Mouse (Mus musculus): ENCODE data around the gene Higd1a. TPM values are rescaled to one million over a fixed set of nuclear protein-coding genes. Genes with fewer than 3 reads are reported as not detected.

Gene Higd1a
- polyA plus RNA-seq, 1 experiment from 2014 or later: 157 TPM

DNA sequence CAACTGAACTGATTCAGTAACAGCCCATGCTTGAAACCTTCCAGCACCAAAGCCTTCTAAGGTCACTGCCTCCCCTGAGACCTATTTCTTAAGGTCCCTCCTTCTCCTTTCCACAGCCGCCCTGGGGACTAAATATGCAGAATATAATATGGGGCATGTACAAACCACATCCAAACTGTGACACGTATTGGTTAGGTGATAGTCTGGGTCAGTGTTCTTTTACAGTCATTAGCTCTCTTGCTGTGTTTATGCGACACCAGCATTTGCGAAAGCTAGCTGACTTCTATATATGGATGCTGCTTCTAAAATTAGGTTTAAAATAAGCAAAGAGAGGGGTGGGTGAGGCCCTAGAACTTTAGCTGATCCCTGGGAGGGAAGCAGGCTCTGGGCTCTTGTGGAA is 38.7 kb upstream of the Higd1a start:
- Histone ChIP-seq H3K36me3 (no peaks in the 10 kb centered on the region), H3K4me2 (no peak overlapping the region), H3K27me3 (no peaks in the 10 kb centered on the region), H3K9me3 (no peaks in the 10 kb centered on the region), H3K4me3 (no peak overlapping the region), H3K9ac (no peak overlapping the region), H3K27ac (replicated peaks) (no peak overlapping the region), H3K4me1 (replicated peaks) (no peaks in the 10 kb centered on the region)
- no peak for ATAC-seq (ENCODE audit: low FRiP score, low read depth)
- WGBS: 81% methylated on average over 4 of the region's 4 CpGs

DNA sequence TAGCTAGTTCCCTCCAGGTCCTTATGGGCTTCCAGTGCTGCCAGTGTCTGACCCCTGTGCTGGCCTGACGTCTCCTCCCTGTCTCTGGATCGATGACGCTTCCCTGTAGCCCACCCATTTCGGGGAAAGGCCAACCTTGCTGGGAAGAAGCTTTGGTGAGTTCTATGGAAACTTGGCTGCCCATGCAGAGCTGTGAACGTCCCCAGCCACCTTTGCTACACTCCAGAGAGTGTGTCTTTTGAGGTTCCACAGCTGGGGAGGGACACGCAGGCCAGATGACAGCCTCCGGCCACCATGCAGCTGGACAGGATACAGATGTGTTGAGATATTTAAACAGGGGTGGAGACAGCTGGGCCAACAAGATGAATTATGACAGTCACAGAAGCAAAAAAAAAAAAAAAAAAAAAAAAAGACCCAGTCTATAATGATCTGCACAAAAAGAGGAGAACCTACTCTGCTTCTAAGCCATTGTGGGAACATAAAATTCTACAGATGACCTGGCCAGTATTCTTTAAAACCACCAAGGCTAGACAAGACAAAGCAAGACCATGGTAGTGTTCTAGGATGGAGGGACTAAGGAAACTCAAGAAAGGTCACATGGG is 37.3 kb upstream of the Higd1a start:
- no peaks in the 10 kb centered on the region for H3K36me3 ChIP-seq
- ATAC-seq (ENCODE audit: low FRiP score, low read depth): no peak
- H3K27me3 ChIP-seq: no peaks in the 10 kb centered on the region
- no peak overlapping the region for H3K27ac ChIP-seq (replicated peaks)
- H3K9me3 ChIP-seq: no peaks in the 10 kb centered on the region
- no peak overlapping the region for H3K4me2 ChIP-seq
- no peak overlapping the region for H3K9ac ChIP-seq
- H3K4me3 ChIP-seq: no peak overlapping the region
- H3K4me1 ChIP-seq (replicated peaks): no peaks in the 10 kb centered on the region
- WGBS: 80% methylated on average over 7 of the region's 7 CpGs

DNA sequence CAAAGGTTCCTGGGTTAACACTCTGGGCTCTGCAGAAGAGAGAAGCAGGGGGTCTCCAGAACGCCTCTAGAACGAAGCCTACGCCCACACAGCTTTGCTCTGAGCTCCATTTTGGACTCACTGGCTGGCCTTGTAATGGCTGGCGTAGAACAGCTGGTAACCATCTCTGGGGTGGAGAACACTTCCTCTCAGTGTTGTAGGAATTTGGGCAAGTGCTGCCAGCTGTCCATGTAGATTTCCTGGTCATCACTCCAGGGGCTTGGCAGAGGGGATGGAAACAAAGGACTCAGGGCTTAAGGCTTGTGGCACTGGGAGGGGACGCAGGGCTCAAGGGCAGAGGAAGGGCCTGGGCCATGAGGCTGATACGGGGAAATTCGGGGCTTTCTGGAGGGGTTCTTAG is 36.3 kb upstream of the Higd1a start:
- H3K27ac ChIP-seq (replicated peaks): no peak overlapping the region
- H3K4me2 ChIP-seq: no peak overlapping the region
- H3K4me3 ChIP-seq: no peak overlapping the region
- no peak for ATAC-seq (ENCODE audit: low FRiP score, low read depth)
- whole genome bisulfite sequencing: 88% methylated on average over 7 of the region's 7 CpGs
- H3K4me1 ChIP-seq (replicated peaks): no peaks in the 10 kb centered on the region
- no peaks in the 10 kb centered on the region for H3K36me3 ChIP-seq
- no peak overlapping the region for H3K9ac ChIP-seq
- no peaks in the 10 kb centered on the region for H3K27me3 ChIP-seq
- no peaks in the 10 kb centered on the region for H3K9me3 ChIP-seq

DNA sequence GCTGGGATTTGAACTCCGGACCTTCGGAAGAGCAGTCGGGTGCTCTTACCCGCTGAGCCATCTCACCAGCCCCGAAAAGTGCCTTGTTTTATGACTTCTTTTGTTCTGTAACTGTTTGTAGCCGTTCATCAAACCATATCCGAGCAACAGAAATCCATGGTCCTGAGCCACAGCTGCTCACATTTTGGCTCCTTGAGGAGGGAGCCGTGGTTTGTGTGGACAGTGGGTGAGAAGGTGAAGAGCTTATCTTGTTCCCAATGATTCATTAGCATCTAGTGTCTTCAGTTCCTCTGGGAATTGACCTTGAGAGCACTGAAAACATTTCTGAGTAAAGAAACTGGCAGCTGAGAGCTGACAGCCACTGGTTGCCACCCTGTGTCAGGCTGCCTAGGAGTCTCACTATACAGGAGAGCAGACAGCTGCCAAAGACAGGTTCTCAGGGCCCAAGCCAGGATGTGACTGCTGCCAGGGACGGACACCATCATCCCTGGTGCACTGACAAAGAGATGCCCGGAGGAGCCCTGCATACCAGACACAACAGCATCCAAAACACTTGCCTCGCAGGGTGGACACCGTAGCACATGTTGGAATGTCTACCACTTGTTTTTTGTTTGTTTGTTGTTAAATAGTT is 34.0 kb upstream of the Higd1a start:
- Histone ChIP-seq H3K36me3 (no peaks in the 10 kb centered on the region), H3K4me2 (no peak overlapping the region), H3K9ac (no peak overlapping the region), H3K27me3 (no peaks in the 10 kb centered on the region), H3K4me3 (no peak overlapping the region), H3K9me3 (no peaks in the 10 kb centered on the region), H3K4me1 (replicated peaks) (no peaks in the 10 kb centered on the region), H3K27ac (replicated peaks) (no peak overlapping the region)
- 86% methylated on average over 12 of the region's 12 CpGs for WGBS
- ATAC-seq (ENCODE audit: low FRiP score, low read depth): no peak

DNA sequence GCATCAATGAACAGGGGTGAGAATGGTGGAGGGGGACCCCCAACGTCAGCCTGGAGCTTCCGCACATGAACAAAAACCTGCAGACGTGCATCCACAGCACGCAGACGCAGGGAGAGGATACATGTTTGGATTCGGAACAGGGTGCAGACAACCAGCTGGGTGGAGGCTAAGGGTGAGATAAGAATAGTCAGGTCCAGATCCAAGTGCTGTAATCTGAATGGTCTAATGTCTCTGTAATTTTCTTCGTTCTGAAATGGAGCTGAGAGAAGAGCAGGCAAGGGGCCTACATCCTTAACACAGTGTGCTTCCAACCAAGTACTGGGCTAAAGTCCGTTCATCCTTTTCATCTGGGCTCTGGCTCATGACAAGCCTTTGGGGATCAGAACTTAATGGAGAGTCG is 33.1 kb upstream of the Higd1a start:
- no peak for ATAC-seq (ENCODE audit: low FRiP score, low read depth)
- Histone ChIP-seq H3K4me3 (no peak overlapping the region), H3K9me3 (no peaks in the 10 kb centered on the region), H3K27ac (replicated peaks) (no peak overlapping the region), H3K9ac (no peak overlapping the region), H3K36me3 (no peaks in the 10 kb centered on the region), H3K27me3 (no peaks in the 10 kb centered on the region), H3K4me2 (no peak overlapping the region), H3K4me1 (replicated peaks) (no peaks in the 10 kb centered on the region)
- 93% methylated on average over 9 of the region's 9 CpGs for WGBS

DNA sequence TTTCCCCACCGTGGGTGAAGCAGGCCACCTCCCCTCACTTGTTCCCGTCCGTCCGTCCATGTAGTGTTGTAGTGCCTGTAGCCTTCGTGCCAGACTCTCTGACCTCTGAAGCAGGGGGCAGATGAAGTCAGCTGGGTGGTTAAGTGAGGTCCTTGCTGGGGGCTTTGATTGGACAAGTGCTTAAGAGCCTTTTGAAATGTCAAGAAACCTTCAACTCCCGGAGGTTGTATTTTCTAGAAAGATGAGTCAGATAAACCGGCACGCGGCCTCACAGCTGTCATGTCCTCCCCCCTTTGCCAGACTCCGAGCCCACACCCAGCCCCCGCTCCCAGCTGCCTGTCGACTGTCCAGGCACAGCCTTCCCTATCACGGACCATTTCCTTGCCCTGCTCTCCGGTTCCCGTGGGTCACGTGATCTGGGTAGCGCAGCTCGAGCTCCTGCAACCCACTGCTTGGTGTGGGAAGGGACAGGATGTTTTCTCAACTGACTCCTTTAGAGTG is 32.3 kb upstream of the Higd1a start:
- H3K4me3 ChIP-seq: no peak overlapping the region
- H3K4me1 ChIP-seq (replicated peaks): no peaks in the 10 kb centered on the region
- 33% methylated on average over 18 of the region's 18 CpGs for WGBS
- no peak overlapping the region for H3K9ac ChIP-seq
- H3K4me2 ChIP-seq: peak overlapping the region; percentile 15; the same call in 1 of the 2 replicates
- no peaks in the 10 kb centered on the region for H3K27me3 ChIP-seq
- H3K27ac ChIP-seq (replicated peaks): no peak overlapping the region
- ATAC-seq (ENCODE audit: low FRiP score, low read depth): no peak
- no peaks in the 10 kb centered on the region for H3K36me3 ChIP-seq
- H3K9me3 ChIP-seq: no peaks in the 10 kb centered on the region

DNA sequence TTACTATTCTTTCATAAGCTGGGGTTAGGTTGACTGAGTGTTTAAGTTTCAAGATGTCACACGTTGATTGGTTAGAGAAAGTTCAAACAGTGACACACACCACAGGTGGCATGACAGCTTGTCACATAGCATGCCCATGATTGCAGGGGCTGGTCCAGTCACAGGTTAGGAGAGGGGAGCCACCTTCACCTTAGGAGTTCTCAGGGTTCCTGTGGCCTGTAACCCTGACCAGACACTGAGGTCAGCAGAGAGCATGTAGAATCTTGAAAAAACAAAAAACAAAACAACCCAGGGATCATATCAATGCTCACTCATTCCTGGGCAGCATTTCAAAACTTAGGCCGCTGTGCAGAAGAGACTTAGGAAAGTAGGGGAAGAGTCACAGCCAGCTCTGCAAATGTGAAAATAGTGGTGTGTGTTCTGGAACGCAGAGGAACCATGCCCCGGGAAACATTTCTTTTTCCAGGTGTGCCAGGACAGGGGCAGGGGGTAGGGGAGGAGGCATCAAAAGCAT is 31.8 kb upstream of the Higd1a start:
- Histone ChIP-seq H3K4me3 (no peak overlapping the region), H3K27me3 (no peaks in the 10 kb centered on the region), H3K27ac (replicated peaks) (no peak overlapping the region), H3K4me1 (replicated peaks) (no peaks in the 10 kb centered on the region), H3K9me3 (no peaks in the 10 kb centered on the region), H3K4me2 (no peak overlapping the region), H3K9ac (no peak overlapping the region), H3K36me3 (no peaks in the 10 kb centered on the region)
- WGBS: 83% methylated on average over 4 of the region's 4 CpGs
- no peak for ATAC-seq (ENCODE audit: low FRiP score, low read depth)

DNA sequence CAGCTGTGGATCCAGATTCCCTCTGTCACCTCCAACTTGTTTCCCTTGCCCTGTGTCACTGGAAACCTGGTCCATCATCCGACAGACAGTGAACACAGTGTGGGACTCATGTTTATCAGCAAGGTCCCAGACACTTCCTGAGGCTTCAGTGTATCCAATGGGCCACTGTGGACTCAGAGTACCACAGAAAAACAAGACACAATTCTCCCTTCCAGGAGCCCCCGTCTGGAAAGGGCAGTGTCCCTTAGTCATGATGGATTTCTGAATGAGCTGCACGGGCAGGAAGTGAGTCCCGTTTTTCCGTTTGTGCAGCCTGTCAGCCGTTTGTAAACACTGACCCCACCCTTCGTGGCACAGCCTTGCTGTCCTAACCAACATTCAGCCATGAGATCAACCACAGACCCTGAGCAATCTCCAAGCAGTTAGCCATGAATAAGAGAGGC is 23.9 kb upstream of the Higd1a start:
- ATAC-seq (ENCODE audit: low FRiP score, low read depth): no peak
- Histone ChIP-seq H3K27me3 (0 out of 2 replicates have a peak, but pooled peaks cover 3% of the 10 kb centered on the region), H3K4me1 (replicated peaks) (no peaks in the 10 kb centered on the region), H3K9me3 (no peaks in the 10 kb centered on the region), H3K27ac (replicated peaks) (no peak overlapping the region), H3K36me3 (no peaks in the 10 kb centered on the region), H3K9ac (no peak overlapping the region), H3K4me2 (no peak overlapping the region), H3K4me3 (no peak overlapping the region)
- 78% methylated on average over 7 of the region's 7 CpGs for WGBS

DNA sequence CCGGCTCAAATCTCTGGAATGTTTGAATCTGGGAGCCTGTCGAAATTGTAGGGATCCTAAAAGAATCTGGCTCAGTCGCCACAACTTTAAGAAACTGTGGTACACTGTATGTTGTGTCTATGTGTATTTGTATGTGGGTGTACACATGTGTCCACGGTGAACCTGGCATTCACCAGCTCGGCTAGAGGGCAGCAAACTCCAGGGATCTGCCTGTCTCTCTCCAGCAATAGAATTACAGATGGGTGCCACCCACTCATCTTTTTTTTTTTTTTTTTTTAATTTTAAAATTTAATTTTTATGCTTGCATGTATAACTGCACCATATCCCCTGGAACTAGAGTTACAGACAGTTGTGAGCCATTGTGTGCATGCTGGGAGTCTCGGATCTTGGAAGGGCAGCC is 23.1 kb upstream of the Higd1a start:
- Histone ChIP-seq H3K36me3 (no peaks in the 10 kb centered on the region), H3K4me2 (no peak overlapping the region), H3K4me1 (replicated peaks) (no peaks in the 10 kb centered on the region), H3K9me3 (no peaks in the 10 kb centered on the region), H3K27ac (replicated peaks) (no peak overlapping the region), H3K9ac (no peak overlapping the region), H3K27me3 (0 out of 2 replicates have a peak, but pooled peaks cover 3% of the 10 kb centered on the region), H3K4me3 (no peak overlapping the region)
- no peak for ATAC-seq (ENCODE audit: low FRiP score, low read depth)
- 78% methylated on average over 6 of the region's 6 CpGs for WGBS

DNA sequence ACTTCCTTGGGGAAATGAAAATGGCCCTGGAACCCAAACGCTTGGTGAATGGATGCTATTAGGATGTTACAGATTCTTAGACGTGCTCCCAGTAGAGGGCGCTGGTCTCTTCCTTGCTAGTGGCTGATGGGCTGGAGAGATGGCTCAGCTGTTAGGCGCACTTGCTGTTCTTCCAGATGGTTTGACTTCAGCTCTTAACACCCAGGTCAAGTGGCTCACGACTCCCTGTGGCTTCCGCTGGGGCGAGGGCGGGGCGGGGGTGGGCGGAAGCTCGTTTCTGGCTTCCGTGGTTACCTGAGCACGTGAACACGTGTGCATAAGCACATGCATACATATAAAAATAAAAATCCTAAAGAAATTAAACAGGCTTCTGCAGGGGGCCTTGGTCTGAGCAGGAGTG is 22.7 kb upstream of the Higd1a start:
- H3K27me3 ChIP-seq: 0 out of 2 replicates have a peak, but pooled peaks cover 3% of the 10 kb centered on the region
- H3K4me1 ChIP-seq (replicated peaks): no peaks in the 10 kb centered on the region
- ATAC-seq (ENCODE audit: low FRiP score, low read depth): no peak
- no peaks in the 10 kb centered on the region for H3K36me3 ChIP-seq
- peak overlapping the region; percentile 44 for H3K4me2 ChIP-seq
- H3K9ac ChIP-seq: no peak overlapping the region
- no peak overlapping the region for H3K4me3 ChIP-seq
- no peak overlapping the region for H3K27ac ChIP-seq (replicated peaks)
- no peaks in the 10 kb centered on the region for H3K9me3 ChIP-seq
- 27% methylated on average over 14 of the region's 14 CpGs for WGBS

DNA sequence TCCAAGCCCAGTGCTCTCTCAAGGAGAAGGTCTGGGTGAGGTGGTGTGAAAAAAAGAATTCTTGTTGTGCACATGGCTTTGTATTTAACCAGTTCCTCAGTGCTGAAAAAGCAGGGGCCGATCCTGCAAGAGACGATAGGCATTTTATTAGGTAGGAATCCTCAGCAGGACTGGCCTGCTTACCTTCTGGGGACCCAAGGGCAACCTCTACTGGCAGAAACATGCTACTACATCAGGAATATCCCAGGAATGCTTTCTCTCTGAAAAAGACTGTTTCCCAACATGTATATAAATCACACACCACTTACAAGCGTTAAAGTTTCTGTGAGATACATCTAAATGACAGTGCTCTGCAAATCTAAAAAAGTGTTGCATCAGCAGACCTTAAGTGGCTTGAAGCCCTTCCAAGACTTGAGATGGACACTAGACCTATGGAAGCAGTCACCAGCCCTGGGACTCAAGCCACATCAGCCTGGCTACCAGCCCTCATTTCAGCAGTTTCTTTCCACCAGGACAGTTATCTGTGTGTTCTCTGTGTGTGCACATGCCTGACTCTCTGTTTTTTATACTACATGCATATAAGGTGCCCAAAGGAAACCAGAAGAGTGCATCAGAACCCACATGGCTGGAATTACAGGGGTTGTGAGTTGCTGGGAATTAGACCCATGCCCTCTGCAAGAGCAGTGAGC is 19.0 kb upstream of the Higd1a start:
- no peak overlapping the region for H3K4me2 ChIP-seq
- no peak overlapping the region for H3K4me3 ChIP-seq
- no peak overlapping the region for H3K9ac ChIP-seq
- 16% methylated on average over 3 of the region's 3 CpGs for WGBS
- H3K27ac ChIP-seq (replicated peaks): no peak overlapping the region
- H3K9me3 ChIP-seq: no peaks in the 10 kb centered on the region
- no peak for ATAC-seq (ENCODE audit: low FRiP score, low read depth)
- H3K27me3 ChIP-seq: 0 out of 2 replicates have a peak, but pooled peaks cover 3% of the 10 kb centered on the region
- no peaks in the 10 kb centered on the region for H3K36me3 ChIP-seq
- H3K4me1 ChIP-seq (replicated peaks): no peaks in the 10 kb centered on the region

DNA sequence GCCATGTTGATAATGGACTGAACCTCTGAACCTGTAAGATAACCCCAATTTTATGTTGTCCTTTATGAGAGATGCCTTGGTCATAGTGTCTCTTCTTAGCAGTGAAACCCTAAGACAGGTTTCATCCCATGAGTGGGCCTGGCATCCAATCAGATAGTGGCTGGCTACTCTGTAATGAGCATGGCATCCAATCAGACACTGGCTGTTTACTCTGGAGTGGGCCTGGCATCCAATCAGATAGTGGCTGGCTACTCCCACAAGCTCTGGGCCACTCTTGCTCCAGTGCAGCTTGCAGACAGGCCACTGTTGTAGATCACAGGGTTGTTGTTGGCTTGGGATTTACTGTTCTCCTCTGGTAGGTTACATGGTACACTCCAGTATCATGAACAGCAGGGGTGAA is 15.4 kb upstream of the Higd1a start:
- no peaks in the 10 kb centered on the region for H3K9me3 ChIP-seq
- no peak overlapping the region for H3K4me2 ChIP-seq
- H3K9ac ChIP-seq: no peak overlapping the region
- no peaks in the 10 kb centered on the region for H3K36me3 ChIP-seq
- H3K4me1 ChIP-seq (replicated peaks): no peaks in the 10 kb centered on the region
- ATAC-seq (ENCODE audit: low FRiP score, low read depth): no peak
- H3K27ac ChIP-seq (replicated peaks): no peak overlapping the region
- H3K27me3 ChIP-seq: 0 out of 2 replicates have a peak, but pooled peaks cover 3% of the 10 kb centered on the region
- H3K4me3 ChIP-seq: no peak overlapping the region

Data from hindbrain, embryonic 15.5 days (tissue).